Mouse (Mus musculus) activated CD4-positive, CD25-positive, alpha-beta regulatory T cell (primary cell): ENCODE measurements around the gene Smo. TPM values are rescaled to one million over a fixed set of nuclear protein-coding genes. Genes with fewer than 3 reads are reported as not detected.

Source experiments
- polyA plus RNA-seq, 2 experiments: library from polyadenylated mRNA; unstranded; fragments of 100-300 nt; shearing (Covaris generic); gene quantifications; one replicate each; pipeline ENCODE4 v1.2.1; 2017

The Smo gene
- polyA plus RNA-seq = 1 to 10 TPM in 1 of 2 experiments, under 1 TPM in 1; 0.43 to 4.1 TPM

GRCm38 (mm10) chr6:29735336-29735688 lies at the start of gene Smo:
Gene Smo (plus strand): TSS chr6:29735503.

GRCm38 (mm10) chr6:29693953-29694352 lies 41.4 kb upstream of the Smo start, which contains the start of gene Tspan33:
Gene Tspan33 (plus strand): TSS chr6:29694222.

GRCm38 (mm10) chr6:29767813-29768660 lies 32.7 kb downstream of the Smo start, which contains the start of gene Ahcyl2:
Gene Ahcyl2 (plus strand): TSS chr6:29768011.

Other genes starting within 250 kb of the Smo start
- under 1 TPM; 0.20 to 0.42 TPM for gene Kcp, start 227.6 kb upstream of the Smo start, polyA plus RNA-seq
- gene Irf5, start 208.9 kb upstream of the Smo start, polyA plus RNA-seq = 10 to 100 TPM; 13.0 to 36.4 TPM
- 10 to 100 TPM; 75.4 to 77.7 TPM for gene Tnpo3, start 125.6 kb upstream of the Smo start, polyA plus RNA-seq
- 1 to 10 TPM; 1.2 TPM for gene Tspan33, start 41.3 kb upstream of the Smo start, polyA plus RNA-seq
- 100 to 1,000 TPM; 143 to 176 TPM for gene Ahcyl2, start 32.5 kb downstream of the Smo start, polyA plus RNA-seq
- gene Strip2, start 181.5 kb downstream of the Smo start, polyA plus RNA-seq = under 1 TPM; 0.09 to 0.33 TPM